Mouse (Mus musculus) CH12F3 (cell line): ENCODE measurements around the gene Spcs3.

Source experiments
- in situ Hi-C: fragments of 300-500 bp; cut with MboI; formaldehyde crosslinking; loops from 2 replicates; pipeline ENCODE4 v1.14.3; 2020; ENCODE audit warnings: low sequenced_read_pairs

Spcs3 gene

DNA sequence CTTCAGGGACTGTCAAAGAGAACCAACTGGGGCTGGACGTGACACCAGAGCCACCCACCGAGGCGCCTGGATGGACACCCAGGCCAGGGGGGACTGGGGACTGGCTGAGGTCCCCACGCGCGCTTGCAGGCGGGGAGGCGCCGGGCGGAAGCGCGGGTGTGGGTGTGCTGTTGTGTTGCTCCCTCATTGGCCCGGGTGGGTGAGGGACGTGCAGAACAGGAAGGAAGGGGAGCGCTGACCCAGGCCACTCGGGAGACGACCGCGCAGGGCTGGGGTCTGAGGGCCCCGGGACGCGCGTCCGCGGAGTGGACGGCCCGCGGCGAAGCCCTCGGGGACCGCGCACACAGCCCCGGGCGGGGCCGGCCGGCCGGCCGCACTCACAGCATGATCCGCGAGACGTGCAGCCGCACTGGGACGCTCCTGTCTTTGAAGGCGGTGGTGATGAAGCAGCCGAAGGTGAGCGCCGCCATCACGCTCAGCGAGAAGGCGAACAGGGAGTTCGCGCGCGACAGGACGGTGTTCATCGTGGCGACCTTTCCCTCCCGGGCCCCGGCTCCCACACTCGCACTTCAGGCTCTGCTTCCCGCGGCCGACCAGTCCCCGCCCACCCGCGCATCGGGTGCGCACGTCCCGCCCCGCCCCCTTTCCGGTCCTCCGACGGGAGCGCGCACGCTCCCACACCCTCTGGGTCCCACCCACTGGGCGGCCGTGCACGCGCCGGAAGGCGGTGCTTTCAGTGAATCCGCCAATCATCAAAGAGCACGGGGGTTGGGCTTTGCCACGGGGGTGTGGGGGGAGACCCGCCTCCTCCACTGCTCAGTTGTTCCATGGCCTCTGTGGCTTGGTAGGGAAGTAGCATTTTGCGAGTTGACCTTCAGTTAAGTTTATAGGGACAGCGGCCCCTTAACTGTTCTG, at the start of gene Spcs3, which contains the start of gene Asb5:
Gene Spcs3 (minus strand): TSS at position 617 of the 915 bp plus-strand sequence.
Gene Asb5 (plus strand): TSS at position 199 of the 915 bp plus-strand sequence.
- in situ Hi-C loops, result no loop called here

DNA sequence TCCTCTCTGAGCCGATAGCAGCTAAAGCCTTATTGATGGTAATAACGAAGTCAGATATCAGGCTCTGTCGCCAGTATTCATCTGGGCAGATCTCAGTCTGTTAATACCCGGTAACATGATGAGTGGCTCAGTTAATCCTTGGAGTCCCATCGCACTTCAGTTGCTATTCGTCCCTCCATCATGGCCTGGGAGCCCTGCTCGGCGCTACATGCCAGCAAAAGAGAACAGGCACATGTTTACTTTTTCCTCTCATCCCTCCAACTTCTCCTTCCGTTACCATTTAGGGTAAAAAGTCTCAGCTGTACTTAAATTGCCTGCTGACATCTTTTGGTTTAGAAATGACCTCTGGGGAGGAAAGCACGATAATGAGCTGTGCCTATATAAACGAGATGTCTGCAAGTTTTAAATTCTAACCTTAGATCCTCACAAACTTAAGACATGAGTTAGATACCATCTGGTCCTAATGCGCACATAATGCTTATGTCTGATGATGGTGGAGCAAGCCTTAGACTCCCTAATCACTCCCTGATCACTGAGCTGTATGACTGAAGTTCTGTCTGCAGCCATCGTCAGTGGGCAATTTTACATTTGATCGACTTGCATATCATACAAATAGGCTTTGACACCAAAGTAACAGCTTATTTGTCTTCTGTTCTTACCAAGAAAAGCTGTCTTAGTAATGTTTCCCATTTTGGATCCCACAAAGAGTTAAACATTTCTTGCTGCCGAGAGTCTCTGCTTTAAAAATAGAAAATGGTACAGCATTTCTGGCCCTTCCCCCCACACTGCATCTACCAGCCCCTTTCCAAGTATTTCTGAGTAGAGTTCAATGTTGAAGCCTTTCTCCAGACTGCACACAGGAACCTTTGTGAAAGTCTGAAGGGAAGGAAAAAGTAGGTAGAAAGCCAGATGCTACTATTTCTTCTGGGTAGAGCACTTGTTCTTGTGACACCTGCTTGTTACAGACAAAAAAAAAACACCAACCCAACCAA, 41.1 kb upstream of the Spcs3 start:
- in situ Hi-C loops, result no loop called here

DNA sequence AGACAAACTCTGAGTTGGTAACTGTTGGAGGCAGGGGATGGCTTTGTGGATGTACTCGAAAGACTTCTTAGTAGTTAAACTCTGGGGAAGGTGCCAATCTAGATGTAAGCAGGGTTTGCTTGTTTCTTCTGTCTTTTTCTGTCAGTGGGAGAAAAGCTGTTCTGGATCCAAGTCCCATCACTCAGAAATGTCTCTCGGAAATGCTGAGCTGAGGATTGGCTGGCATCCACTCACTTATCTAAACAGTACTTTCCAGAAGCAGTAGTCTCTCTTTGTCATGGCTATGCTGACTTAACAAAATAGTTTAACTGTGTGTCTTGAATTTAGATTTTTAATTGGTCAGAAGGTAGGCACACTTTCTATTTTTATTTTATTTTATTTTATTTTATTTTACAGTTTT, 37.4 kb upstream of the Spcs3 start:
- in situ Hi-C loops, result no loop called here

DNA sequence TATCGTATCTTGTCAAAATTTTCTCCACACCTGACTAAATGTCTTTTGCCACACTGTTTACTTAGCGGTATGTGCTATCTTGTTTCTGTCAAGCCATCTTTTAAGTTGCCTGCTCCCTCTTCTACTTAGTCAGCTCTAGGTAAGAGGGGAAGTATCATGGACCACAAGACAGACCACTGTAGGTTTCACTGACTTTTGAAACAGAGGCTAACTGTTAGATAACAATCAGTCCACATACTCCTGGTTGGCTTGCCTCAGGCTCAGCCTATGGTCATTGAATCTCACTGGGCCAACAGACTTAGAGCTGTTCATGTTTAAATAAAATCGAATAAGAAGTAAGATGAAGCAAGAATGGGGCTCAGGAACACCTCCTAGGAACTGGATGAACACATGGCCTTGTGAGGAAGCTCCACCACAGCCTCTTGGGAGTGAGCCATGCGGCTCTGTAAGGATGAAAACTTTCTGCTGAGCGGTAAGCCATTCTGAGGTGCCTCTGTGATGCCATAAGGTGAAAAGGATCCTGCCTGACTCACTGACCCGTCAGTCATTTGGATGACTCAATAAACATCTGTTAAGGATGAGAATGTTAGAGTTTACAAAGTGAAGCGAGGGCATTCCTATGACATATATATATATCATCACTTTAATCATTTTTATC, 35.9 kb upstream of the Spcs3 start:
- in situ Hi-C loops, result no loop called here

DNA sequence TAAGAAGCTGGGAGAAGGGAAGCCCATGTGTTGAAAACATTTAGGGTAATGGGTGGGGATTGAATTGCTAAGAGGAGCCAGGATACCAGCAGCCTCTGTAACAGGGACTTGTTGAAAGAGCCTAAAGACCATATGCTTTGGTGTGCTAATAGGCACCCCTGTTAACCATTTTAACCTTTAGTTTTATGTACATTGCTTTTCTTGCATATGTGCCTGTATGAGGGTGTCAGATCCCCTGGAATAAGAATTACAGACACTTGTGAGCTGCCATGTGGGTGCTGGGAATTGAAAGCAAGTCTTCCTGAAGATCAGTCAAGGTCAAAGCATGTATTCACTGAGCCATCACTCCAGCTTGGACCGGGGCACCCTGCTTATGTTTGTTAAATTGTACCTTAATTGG, 35.4 kb upstream of the Spcs3 start:
- in situ Hi-C loops, result no loop called here

DNA sequence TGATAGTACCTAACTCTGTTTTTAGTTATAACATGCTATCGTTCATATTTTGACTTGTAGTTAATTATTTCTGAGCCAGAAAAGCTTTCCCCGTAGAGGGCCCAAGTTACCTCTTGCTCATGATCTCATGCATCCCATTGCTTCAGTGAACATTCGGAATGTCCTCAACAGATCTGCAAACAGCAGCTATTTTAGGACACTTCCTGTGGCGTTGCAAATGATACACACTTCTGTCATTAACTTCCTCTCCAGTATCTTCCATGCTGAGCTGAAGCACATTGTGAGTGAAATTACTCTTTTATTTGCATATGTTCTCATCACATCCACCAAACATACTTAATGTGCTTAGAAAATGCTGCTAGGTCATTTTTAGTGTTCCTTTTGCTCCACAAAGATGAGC, 32.3 kb upstream of the Spcs3 start:
- in situ Hi-C loops, result no loop called here

DNA sequence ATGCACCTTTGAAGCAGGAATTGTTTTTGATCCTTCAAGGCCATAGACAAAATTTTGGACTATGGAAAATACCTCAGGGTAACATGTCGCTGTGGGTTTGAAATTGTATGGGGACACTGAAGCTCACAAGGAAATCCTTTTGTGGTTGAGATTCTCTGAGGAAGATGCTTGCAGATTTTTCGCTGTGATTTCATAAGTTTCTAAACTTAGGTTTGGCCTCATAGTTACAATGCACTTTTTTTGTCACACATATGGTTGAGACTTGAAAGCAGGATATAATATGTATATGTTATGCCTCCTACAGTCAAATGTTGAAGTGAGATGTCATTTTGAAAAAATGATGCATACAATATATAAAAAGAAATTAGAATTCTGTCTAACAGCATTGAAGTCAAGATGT, 25.1 kb upstream of the Spcs3 start:
- in situ Hi-C loops, result no loop called here

DNA sequence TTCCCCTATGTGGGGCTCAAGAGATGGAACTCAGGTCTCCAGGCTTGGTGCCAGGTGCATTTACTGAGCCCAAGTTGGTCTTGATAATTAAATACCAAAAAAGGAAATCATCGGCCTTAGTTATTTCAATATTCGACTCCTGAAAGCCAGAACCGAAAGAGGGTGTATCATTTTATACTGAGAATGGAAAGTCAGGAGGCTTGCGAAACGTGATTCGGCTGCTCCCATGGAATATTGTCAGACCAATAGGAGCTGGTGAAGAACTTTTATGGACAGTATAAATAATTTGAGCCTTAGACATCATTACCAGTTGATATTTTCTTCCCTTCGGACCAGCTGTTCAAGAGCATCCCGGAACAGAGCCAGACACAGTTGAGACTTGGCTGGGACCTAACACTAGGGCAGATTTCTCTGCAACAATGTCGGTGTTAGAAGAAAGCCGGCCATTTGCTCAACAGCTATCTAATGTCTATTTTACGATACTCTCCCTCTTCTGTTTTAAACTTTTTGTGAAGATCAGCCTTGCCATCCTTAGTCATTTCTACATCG, 20.3 kb upstream of the Spcs3 start:
- in situ Hi-C loops, result no loop called here

DNA sequence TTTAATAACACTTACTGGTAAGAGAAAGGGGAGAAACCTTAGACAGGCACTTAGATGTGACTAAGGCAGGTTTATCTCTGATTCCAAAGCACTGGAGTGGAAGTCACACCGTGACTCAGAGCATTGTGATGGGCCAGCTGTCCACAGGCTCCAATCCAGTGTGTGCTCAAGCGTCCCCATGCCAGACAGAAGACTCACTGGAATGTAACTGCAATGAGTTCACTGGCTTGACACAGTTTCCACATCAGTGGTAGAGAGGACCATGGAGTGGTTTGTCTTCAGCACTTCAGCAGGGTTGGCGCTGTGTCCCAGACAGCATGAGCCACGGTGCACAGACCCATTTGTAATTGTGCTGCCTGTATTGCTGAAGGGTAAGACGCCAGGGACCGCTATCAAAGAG, 18.6 kb upstream of the Spcs3 start:
- in situ Hi-C loops, result no loop called here

DNA sequence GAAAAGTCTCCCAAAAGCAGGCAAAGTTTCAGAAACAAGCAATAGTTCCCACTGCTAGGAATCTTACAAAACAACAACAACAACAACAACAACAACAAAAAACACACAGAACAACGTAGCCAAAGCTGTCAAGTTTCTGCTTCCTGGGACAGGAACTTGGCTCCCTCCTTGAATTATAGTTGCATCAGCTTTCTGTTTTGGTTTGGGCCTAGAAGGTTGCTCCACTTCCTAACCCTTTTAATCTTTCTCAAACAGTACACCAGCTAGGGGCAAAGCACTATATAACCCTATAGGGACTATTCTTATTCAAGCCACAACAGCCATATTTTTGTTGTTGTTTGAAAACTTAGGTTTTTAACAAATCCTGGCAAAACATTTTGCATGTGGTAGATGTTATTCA, 11.5 kb upstream of the Spcs3 start:
- in situ Hi-C loops, result no loop called here

DNA sequence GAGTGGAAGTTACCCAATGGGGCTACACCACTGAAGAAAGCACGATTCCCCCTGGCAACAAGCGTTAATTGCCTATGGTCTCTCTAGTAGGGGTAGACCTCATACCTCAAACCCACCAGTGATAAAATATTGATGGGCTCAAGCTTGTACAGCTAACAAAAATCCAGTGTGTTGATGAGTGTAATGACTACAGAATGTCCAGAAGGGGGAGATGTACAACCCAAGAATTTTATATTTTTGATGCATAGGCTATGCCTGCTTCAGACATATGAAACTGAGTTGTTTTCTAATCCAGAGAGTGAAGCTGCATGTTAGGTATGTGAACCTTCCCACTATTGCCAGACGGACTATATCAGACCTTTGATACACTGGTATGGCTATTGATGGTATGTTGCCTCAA, 7.5 kb upstream of the Spcs3 start:
- in situ Hi-C loops, result no loop called here

DNA sequence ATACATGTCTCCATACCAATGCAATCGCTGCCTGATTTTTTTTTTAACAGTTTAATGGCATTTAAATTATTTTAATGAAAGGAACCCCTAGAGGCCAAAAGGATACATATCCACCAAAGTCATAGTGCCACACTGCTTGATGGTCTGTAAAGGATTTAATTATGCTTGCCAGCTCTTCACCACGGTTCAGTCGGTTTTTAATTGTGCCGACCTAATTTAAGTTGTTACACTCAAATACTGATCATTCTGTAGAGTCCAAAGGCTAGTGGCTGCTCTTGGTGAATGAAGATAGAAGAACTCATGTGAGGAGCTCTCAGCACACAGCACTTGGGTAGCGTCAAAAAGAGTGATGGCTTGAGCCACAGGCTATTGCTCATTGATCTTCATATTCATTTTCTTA, 5.4 kb upstream of the Spcs3 start:
- in situ Hi-C loops, result no loop called here

DNA sequence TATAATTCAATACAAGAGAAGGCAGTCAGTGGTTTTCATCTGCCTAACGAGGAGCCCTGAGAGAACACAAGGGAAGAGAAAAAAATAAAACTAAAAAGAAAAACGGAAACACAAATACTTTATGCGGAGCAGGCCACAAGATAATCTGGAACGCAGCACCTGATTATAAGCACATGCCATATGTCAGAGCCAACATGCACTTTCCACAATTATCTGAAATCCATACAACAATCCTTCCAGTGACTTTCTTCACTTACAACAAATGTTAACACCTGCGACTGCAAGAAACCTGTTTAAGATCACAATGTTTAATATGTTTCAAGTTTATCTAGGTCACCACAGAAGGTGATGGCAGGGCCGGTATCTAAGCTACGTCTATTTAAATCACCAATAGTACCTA, 1.2 kb downstream of the Spcs3 start:
- in situ Hi-C loops, result no loop called here

DNA sequence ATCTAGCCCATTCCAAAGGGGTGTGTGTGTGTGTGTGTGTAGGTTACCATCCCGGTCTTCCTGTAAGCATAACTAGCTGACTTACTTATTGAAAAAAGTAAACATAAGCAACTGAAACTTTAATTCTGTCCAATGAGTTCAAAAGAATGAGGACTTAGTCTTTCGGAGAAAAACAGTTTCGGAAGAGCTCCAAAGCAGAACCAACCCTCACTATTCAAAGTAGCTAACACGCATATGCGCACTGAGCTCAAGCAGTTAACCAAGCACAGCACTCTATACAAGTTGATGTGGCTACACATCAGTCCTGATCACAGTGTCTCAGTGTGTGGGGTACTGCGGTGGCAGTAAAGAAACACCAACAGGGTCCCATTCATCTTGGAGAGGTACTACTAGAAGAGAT, 3.1 kb downstream of the Spcs3 start:
- in situ Hi-C loops, result no loop called here

DNA sequence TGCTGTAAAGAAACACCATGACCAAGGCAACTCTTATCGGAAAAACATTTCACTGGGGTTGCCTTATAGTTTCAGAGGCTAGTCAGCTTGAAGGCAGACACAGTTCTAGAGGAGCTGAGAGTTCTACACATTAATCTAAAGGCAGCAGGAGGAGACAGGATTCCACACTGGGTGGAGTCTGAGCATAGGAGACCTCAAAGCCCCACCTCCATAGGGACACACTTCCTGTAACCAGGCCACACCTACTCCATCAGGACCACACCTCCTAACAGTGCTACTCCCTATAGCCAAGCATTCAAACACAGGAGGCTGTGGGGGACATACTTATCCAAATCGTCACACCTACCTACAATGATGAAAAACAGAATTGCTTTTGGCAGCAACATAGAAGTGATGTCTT, 4.2 kb downstream of the Spcs3 start:
- in situ Hi-C loops, result no loop called here

DNA sequence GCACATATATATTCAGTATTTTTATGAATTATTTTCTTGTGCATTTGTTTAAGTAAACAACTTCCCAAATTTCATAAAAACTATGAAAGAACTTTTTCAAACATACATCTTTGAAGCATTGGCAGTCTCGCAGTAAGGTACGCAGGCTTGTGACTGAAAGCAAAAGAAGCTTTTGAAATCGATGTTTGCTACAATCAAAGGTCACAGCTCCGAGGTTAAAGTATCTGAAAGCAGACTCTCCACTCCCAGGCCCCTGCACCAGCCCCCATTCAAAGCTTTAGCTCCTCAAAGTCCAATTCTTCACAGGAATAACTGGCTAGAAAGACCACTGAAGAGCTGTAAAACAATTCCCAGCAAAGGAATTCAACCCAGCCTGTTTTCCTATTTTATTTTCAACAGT, 9.3 kb downstream of the Spcs3 start:
- in situ Hi-C loops, result loop anchor here (25.0 kb wide), 1 partner anchor 1967 kb away; no protein-coding TSS in a partner anchor

DNA sequence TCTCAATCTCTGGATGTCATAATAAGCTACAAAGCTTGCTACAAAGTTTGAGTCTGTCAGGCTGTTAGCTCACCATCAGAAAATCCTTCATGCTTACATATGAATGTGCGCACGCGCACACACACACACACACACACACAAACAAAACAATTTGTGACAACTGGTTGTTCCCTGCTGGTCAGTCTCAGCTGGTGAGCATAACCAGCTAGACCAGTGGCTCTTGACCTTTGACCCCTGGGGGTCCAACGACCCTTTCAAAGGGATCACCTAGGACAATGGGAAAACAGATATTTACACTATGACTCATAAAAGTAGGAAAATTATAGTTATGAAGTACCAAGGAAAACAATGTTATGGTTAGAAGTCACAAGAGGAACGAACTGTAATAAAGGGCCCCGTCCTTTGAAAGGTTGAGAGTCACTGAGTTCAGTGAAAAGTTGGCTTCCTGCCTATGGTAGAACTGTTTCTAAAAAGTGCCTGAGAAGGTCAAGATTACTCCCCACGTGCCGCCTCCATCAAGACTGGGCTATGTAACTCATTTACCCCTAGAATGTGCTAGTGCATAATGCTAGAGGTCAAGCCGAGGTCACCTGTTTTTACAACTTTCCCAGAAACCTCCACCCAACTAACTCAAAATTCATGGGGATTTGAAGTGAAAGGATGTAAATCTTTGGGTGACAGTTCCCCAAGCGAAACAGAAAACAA, 10.9 kb downstream of the Spcs3 start:
- in situ Hi-C loops, result loop anchor here (25.0 kb wide), 1 partner anchor 1968 kb away; no protein-coding TSS in a partner anchor

DNA sequence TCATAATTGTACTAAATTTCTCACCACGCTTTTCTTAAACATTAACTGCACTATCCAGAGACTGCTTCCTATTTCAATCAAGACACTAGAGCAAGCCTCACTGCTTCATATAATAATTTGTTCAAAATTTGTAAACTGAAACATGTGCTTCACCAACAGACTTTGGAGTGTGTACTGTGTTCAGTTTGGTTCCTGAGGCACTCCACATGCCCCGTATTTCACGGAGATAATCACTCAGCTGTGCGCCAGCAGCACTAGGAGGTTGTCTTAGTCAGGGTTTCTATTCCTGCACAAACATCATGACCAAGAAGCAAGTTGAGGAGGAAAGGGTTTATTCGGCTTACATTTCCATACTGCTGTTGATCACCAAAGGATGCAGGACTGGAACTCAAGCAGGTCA, 17.6 kb downstream of the Spcs3 start:
- in situ Hi-C loops, result loop anchor here (25.0 kb wide), 1 partner anchor 1975 kb away; no protein-coding TSS in a partner anchor

DNA sequence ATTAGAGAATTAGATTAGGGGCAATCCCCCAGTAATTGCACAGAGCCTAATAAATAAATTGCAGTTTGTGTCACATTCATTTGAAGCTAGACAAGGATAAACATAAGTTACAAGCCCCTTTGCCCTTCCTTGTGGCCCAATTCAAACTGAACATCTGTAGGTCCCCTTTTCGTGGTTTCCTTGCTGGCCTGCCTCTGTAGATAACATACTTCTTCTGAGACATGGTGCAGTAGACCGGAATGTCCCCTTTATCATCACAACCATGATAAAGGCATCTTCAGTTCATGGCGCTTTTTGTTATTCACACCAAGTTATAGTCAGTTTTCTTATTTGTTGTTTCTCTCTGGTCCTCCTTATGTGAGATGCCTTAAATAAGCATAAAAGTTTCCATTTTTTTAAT, 18.0 kb downstream of the Spcs3 start:
- in situ Hi-C loops, result loop anchor here (25.0 kb wide), 1 partner anchor 1976 kb away; no protein-coding TSS in a partner anchor

DNA sequence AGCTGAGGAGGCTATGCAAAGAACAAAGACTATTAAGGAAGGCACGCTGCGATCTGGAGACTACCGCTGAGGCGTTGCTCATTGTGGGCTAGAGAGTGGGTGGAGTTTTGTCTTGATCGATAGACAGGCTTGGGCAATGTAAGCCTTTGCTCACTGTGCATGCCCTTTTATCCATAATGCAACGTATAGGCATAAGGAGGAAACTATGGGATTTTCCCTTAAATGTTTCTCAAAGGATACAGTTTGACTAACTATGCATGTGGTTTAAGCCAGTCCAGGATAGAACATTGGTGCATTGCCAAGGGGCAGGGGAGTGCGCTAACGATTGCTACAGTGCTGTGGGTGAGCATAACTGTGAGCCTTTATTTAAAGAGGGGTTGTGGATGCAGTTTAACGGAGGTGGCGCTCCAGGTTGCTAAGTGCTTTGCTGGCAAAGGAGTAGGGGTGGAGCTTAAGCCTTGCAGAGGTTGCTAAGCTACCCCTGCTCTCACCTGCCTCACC, 20.5 kb downstream of the Spcs3 start:
- in situ Hi-C loops, result loop anchor here (10.0 to 25.0 kb wide), 2 partner anchors 156 to 1978 kb away; no protein-coding TSS in a partner anchor
